Mouse (Mus musculus): ENCODE measurements around the gene Sgce.

- TF ChIP-seq CTCF (IDR thresholded peaks at IDR 0.05; ENCODE audit: control insufficient read depth, insufficient read depth, insufficient replicate concordance, low read depth, low read length) (no peak), POLR2A (IDR thresholded peaks at IDR 0.05; ENCODE audit: control insufficient read depth, low read depth, low read length) (no peak)
These were observed 6.5 kb downstream of the Sgce start for GRCm38 (mm10) chr6:4740511-4740910.

Data from testis, adult 2 months (tissue).